Mouse (Mus musculus): ENCODE data around the gene Ankrd27.

DNA sequence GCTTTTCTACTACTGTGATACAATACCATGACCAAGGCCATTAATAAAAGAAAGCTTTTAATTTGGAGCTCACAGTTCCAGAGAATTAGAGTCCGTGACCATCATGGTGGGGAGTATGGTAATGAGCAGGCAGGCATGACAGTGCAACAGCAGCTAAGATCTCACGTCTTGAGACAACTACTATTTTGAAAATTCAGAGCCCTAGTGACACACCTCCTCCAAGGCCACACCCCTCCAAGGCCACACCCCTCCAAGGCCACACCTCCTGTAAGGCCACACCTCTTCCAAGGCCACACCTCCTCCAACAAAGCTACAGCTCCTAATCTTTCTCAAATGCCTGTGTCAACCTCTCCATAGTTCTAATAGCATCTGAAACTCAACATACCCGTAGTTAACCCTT lies 63.0 kb downstream of the Ankrd27 start:
- TF ChIP-seq CTCF (IDR thresholded peaks at IDR 0.05; ENCODE audit: low read depth, low read length) = no peak
- no peak for TF ChIP-seq GATA2 (IDR thresholded peaks at IDR 0.05; ENCODE audit: borderline replicate concordance, low read depth, low read length)
- no peak for TF ChIP-seq GATA1 (IDR thresholded peaks at IDR 0.05; ENCODE audit: borderline replicate concordance, low read length)
